Mouse (Mus musculus) naive thymus-derived CD4-positive, alpha-beta T cell, adult 5 months (primary cell): ENCODE measurements around the gene C2cd4a. TPM values are rescaled to one million over a fixed set of nuclear protein-coding genes. Genes with fewer than 3 reads are reported as not detected.

ENCODE experiments used
- polyA plus RNA-seq: library from polyadenylated mRNA; unstranded; fragments of 100-300 nt; shearing (Covaris generic); gene quantifications from one replicate; pipeline ENCODE4 v1.2.1, GENCODE M21; 2017

The C2cd4a gene
- polyA plus RNA-seq, result not detected

DNA sequence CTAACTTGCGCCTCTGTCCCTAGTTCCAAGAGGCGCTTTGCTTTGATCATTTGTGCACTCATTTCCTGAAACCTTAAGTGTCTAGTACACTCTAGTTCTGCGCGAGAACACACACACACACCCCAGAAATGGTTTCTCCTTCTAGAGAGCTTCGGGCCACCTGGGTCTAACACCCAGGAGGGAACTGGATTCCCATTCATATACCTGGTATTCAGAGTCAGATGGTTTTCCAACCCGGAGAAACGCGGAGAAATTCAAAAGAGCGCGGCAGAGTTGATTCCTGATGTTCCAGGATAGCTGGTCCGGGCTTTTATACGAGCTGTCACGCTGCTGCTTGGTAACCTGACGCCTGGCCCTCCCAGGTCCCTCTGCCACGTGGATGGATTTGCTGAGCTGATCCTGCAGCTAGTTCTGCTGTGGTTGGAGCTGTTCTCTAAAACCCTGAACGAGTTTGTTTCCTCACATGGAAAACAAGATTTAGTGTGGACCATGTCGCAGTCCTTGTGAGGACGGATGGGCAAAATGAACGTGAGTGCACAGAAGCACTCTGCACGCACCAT lies at the start of gene C2cd4a:
TSS of gene C2cd4a (minus strand) at position 285 of the 560 bp plus-strand sequence.

DNA sequence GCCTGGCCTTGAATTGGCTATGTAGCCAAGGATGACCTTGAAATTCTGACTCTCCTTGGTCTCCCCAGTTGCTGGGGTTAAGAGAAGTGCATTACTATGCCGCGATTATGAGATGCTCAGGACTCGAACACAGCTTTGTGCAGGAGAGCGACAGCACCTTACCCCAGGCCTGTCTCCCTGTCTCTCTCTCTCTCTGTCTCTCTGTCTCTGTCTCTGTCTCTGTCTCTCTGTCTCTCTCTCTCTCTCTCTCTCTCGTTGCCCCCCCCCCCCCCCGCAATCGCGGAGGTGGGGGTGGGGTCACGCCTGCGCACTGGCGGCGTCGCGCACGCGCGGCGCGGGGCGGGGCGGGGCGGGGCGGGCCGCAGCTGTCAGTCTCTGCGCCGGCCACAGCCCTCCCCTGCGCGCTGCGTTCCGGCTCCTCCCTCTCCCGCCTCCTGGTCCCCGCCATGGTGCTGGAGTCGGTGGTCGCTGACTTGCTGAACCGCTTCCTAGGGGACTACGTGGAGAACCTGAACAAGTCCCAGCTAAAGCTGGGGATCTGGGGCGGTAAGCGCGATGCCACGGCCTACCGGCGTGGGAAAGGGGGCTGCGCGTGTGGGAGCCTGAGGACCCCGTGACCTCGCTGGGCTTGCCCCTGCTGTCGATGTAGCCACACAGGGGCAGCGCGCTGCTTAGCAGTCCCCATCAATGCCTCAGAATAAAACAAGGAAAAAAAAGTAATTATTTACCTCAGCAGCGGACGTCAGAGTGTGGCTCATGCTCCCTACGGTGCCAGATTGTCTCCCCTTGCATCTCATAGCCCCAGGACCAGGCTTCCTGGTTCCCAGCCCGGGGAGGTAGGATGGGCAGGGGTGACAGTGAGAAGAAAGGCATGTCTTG lies 8.1 kb upstream of the C2cd4a start, which contains the start of gene Vps13c:
TSS of gene Vps13c (plus strand) at position 416 of the 879 bp plus-strand sequence.

Other genes starting within 250 kb of the C2cd4a start
- not detected for gene C2cd4b, start 72.9 kb downstream of the C2cd4a start, polyA plus RNA-seq
- gene Vps13c, start 8.1 kb upstream of the C2cd4a start, polyA plus RNA-seq, result 16.5 TPM